Mouse (Mus musculus): ENCODE data around the gene Sag.

DNA sequence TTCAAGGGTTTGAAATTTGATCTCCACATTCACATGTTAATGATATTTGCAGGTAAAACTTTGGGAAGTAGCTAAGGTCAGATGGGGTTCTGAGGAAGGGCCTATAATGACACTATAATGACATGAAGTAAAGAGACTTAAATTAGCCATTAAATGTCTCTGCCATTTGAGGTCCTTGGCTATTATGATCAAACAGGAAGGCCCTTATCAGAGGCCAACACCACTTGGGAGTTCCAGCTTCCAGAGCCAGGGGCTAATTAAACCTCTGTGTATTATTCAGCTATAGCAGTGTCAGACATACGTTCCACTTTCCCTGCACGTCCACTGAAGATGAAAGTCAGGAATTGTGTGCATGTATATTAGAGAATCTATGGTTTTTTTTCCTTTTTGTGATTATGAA, 23.0 kb downstream of the Sag start:
- no peak for TF ChIP-seq USF1 (IDR thresholded peaks at IDR 0.05; ENCODE audit: low read depth, low read length)
- TF ChIP-seq ZNF384 (IDR thresholded peaks at IDR 0.05; ENCODE audit: low read depth, low read length), result no peak
- no peak for TF ChIP-seq CHD1 (IDR thresholded peaks at IDR 0.05; ENCODE audit: low read depth, low read length)
- TF ChIP-seq POLR2A (IDR thresholded peaks at IDR 0.05; ENCODE audit: low read depth, low read length), result no peak
- no peak for TF ChIP-seq CTCF (conservative IDR thresholded peaks at IDR 0.05 in 1 of 2, IDR thresholded peaks at IDR 0.05 in 1 of 2; ENCODE audit: low read depth in 2 of 2, low read length in 2 of 2)
- TF ChIP-seq TCF12 (IDR thresholded peaks at IDR 0.05; ENCODE audit: low read depth, low read length), result no peak
- no peak for TF ChIP-seq BHLHE40 (IDR thresholded peaks at IDR 0.05; ENCODE audit: low read depth, low read length)
- no peak for TF ChIP-seq KAT2A (IDR thresholded peaks at IDR 0.05; ENCODE audit: insufficient replicate concordance, low read length)
- TF ChIP-seq NELFE (IDR thresholded peaks at IDR 0.05; ENCODE audit: low read depth, low read length), result no peak
- no peak for TF ChIP-seq HCFC1 (IDR thresholded peaks at IDR 0.05; ENCODE audit: low read depth, low read length)
